Mouse (Mus musculus) liver, embryonic 14.5 days (tissue): ENCODE results near the gene Wfdc15b.

ENCODE experiments used
- CTCF ChIP-seq: IDR thresholded peaks from 2 replicates; pipeline ENCODE4 v1.5.1; 2016; ENCODE audit warnings: antibody characterized with exemption, low read depth, control low read depth
- EP300 ChIP-seq: IDR thresholded peaks from 2 replicates; pipeline ENCODE4 v1.6.1; 2016; ENCODE audit warnings: antibody characterized with exemption, low read depth

GRCm38 (mm10) chr2:164195971-164196699, 25.3 kb downstream of the Wfdc15b start:
- TF ChIP-seq EP300 (no peak), CTCF (no peak)
